Mouse (Mus musculus) forebrain, embryonic 15.5 days (tissue): ENCODE measurements at regions not wholly inside any gene's neighbourhood (a gene's known extent, or its start where the extent isn't known, plus 50 kb on each side); places are given as distances from the start of the nearest gene placed in this dataset.

Experiments
- ATAC-seq: fragments of 200-750 bp; cut with Nextera tagmentation; replicated peaks from 2 replicates; pipeline ENCODE4 v1.8.0; 2017; ENCODE audit warnings: mild to moderate bottlenecking, moderate TSS enrichment, moderate library complexity
- H3K27ac ChIP-seq: fragments of 300-500 bp; sonication (generic); replicated peaks from 2 replicates; pipeline ENCODE4 v1.5.1; 2015; ENCODE audit warnings: mild to moderate bottlenecking, inconsistent platforms
- H3K27me3 ChIP-seq: fragments of 300-500 bp; sonication (generic); 2 replicates; pipeline ENCODE4 v1.6.1; 2015; ENCODE audit warnings: inconsistent platforms
- H3K36me3 ChIP-seq: fragments of 300-500 bp; sonication (generic); 2 replicates; pipeline ENCODE4 v1.6.1; 2015; ENCODE audit warnings: mild to moderate bottlenecking, inconsistent platforms
- H3K4me1 ChIP-seq: fragments of 300-500 bp; sonication (generic); 2 replicates; pipeline ENCODE4 v1.6.1; 2015; ENCODE audit warnings: inconsistent platforms
- H3K4me2 ChIP-seq: fragments of 300-500 bp; sonication (generic); replicated peaks from 2 replicates; pipeline ENCODE4 v1.6.1; 2015; ENCODE audit warnings: mild to moderate bottlenecking, inconsistent platforms
- H3K4me3 ChIP-seq: fragments of 300-500 bp; sonication (generic); 2 replicates; pipeline ENCODE4 v1.5.1; 2015; ENCODE audit warnings: mild to moderate bottlenecking, inconsistent platforms
- H3K9ac ChIP-seq: fragments of 300-500 bp; sonication (generic); replicated peaks from 2 replicates; pipeline ENCODE4 v1.6.1; 2015; ENCODE audit warnings: mild to moderate bottlenecking, inconsistent platforms
- H3K9me3 ChIP-seq: fragments of 300-500 bp; sonication (generic); 2 replicates; pipeline ENCODE4 v1.6.1; 2016; ENCODE audit warnings: inconsistent platforms
- WGBS: fragments of 180-500 bp; shearing (Covaris S2); methylation state at CpG from one replicate; pipeline ENCODE4 v1.1.7; 2015; ENCODE audit warnings: mixed read lengths; 5-methylcytosine and 5-hydroxymethylcytosine counted together

- WGBS: 87% methylated on average over 11 of the region's 11 CpGs
Observed at GRCm38 (mm10) chr3:51111241-51111640, 113.0 kb upstream of the Noct start.

DNA sequence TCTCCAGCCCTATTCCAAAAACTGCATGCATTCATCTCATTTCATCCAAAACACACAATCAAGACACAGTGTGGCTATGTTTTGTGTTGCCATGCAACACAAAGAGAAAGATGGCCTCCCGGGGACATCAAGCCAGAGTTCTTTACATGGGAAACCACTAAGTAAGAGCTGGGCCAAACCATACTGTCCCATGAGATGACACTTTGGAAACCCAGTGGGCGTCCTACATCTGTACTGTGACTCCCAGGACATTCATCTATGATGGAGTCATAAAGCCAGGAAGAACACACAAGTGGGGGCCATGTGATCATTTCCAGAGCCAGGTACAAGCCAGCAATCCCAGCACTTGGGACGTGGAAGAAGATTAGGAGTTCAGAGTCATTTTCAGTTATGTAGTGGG lies 111.9 kb upstream of the Noct start:
- no peak overlapping the region for H3K4me3 ChIP-seq

More at GRCm38 (mm10) chr3:51111241-51111640, 113.0 kb upstream of the Noct start:
- no peaks in the 10 kb centered on the region for H3K27me3 ChIP-seq
- H3K4me3 ChIP-seq: no peak overlapping the region
- no peak for ATAC-seq
- H3K4me1 ChIP-seq: no peaks in the 10 kb centered on the region
- no peaks in the 10 kb centered on the region for H3K9me3 ChIP-seq
- H3K9ac ChIP-seq: no peak overlapping the region
- no peak overlapping the region for H3K27ac ChIP-seq
- H3K4me2 ChIP-seq: no peak overlapping the region
- no peaks in the 10 kb centered on the region for H3K36me3 ChIP-seq

GRCm38 (mm10) chr3:51115921-51116320 lies 108.3 kb upstream of the Noct start:
- WGBS: 60% methylated on average over 2 of the region's 2 CpGs
- no peak overlapping the region for H3K4me2 ChIP-seq
- no peak overlapping the region for H3K9ac ChIP-seq
- no peak for ATAC-seq
- peaks cover 4% of the 10 kb centered on the region for H3K4me1 ChIP-seq
- no peak overlapping the region for H3K27ac ChIP-seq
- no peak overlapping the region for H3K4me3 ChIP-seq
- no peaks in the 10 kb centered on the region for H3K36me3 ChIP-seq
- no peaks in the 10 kb centered on the region for H3K9me3 ChIP-seq
- H3K27me3 ChIP-seq: no peaks in the 10 kb centered on the region

More for the DNA sequence above, 111.9 kb upstream of the Noct start:
- no peaks in the 10 kb centered on the region for H3K36me3 ChIP-seq
- no peak overlapping the region for H3K27ac ChIP-seq
- no peaks in the 10 kb centered on the region for H3K9me3 ChIP-seq
- ATAC-seq: no peak
- no peaks in the 10 kb centered on the region for H3K27me3 ChIP-seq
- no peak overlapping the region for H3K4me2 ChIP-seq
- 70% methylated on average over 3 of the region's 3 CpGs for WGBS
- H3K4me1 ChIP-seq: no peaks in the 10 kb centered on the region
- H3K9ac ChIP-seq: no peak overlapping the region

DNA sequence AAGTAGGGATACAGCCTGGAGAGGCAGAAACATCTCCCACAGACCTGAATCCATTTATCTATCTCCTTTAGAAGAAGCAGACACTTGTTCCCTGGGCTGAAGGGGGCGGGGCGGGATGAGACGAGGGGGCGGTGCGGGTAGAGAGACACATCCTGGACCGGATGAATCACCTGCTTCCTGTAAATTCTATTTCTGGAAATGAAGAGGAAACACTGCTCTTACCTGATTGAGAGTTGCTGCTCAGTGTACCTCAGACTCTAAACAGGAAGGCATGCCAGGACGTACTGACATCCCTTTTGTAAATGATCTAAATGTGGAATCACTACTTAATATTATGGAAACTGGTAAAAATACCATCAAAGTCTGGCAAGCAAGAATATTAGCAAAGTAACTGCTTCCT lies 105.5 kb upstream of the Noct start:
- Histone ChIP-seq H3K9ac (no peak overlapping the region), H3K4me2 (no peak overlapping the region), H3K9me3 (no peaks in the 10 kb centered on the region), H3K4me3 (no peak overlapping the region), H3K4me1 (peaks cover 11% of the 10 kb centered on the region), H3K27me3 (no peaks in the 10 kb centered on the region), H3K27ac (no peak overlapping the region), H3K36me3 (no peaks in the 10 kb centered on the region)
- 93% methylated on average over 7 of the region's 7 CpGs for WGBS
- ATAC-seq: no peak

GRCm38 (mm10) chr3:51120522-51120921 lies 103.7 kb upstream of the Noct start:
- 56% methylated on average over 12 of the region's 12 CpGs for WGBS
- H3K9ac ChIP-seq: no peak overlapping the region
- ATAC-seq: peak; percentile 62
- H3K27ac ChIP-seq: peak overlapping the region; percentile 47; the same call in 1 of the 2 replicates
- no peak overlapping the region for H3K4me3 ChIP-seq
- no peak overlapping the region for H3K4me2 ChIP-seq
- no peaks in the 10 kb centered on the region for H3K27me3 ChIP-seq
- H3K9me3 ChIP-seq: no peaks in the 10 kb centered on the region
- no peaks in the 10 kb centered on the region for H3K36me3 ChIP-seq
- H3K4me1 ChIP-seq: peaks cover 11% of the 10 kb centered on the region

GRCm38 (mm10) chr3:51121703-51122540 lies 102.3 kb upstream of the Noct start:
- no peaks in the 10 kb centered on the region for H3K36me3 ChIP-seq
- H3K4me3 ChIP-seq: no peak overlapping the region
- H3K27ac ChIP-seq: peak overlapping the region; percentile 60
- peaks cover 14% of the 10 kb centered on the region for H3K4me1 ChIP-seq
- no peaks in the 10 kb centered on the region for H3K9me3 ChIP-seq
- 17% methylated on average over 9 of the region's 9 CpGs for WGBS
- peak; percentile 68 for ATAC-seq
- no peaks in the 10 kb centered on the region for H3K27me3 ChIP-seq
- peak overlapping the region; percentile 16; the same call in 1 of the 2 replicates for H3K9ac ChIP-seq
- peak overlapping the region; percentile 11; the same call in 1 of the 2 replicates for H3K4me2 ChIP-seq

DNA sequence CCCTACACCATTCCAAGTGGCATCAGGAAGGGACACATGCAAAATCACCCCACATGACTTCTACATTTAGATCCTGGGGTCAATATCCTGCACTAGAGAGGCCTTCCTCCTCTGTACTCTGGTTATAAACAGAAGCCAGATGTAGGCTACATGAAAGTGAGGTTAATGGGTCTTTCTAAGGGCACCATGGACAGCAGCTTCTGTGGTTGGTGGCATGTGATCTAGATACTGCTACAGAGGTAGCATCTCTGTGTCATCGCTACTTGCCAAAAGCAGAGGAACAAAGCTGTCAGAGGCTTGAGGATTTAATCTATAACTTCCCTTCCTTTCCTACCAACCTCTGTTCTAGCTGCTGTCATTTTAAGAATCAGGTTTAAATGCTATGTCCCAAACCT lies 101.7 kb upstream of the Noct start:
- WGBS: 98% methylated on average over 1 of the region's 1 CpGs
- ATAC-seq: peak; percentile 32
- no peak overlapping the region for H3K4me3 ChIP-seq

GRCm38 (mm10) chr3:51127875-51128274 lies 96.4 kb upstream of the Noct start:
- WGBS: 70% methylated on average over 1 of the region's 1 CpGs
- Histone ChIP-seq H3K27me3 (no peaks in the 10 kb centered on the region), H3K4me1 (peaks cover 3% of the 10 kb centered on the region), H3K9ac (no peak overlapping the region), H3K27ac (no peak overlapping the region), H3K36me3 (no peaks in the 10 kb centered on the region), H3K4me3 (no peak overlapping the region), H3K4me2 (no peak overlapping the region), H3K9me3 (no peaks in the 10 kb centered on the region)
- ATAC-seq: no peak

More for the DNA sequence above, 101.7 kb upstream of the Noct start:
- no peak overlapping the region for H3K27ac ChIP-seq
- no peaks in the 10 kb centered on the region for H3K9me3 ChIP-seq
- H3K27me3 ChIP-seq: no peaks in the 10 kb centered on the region
- H3K4me1 ChIP-seq: peaks cover 14% of the 10 kb centered on the region
- no peak overlapping the region for H3K4me2 ChIP-seq
- H3K36me3 ChIP-seq: no peaks in the 10 kb centered on the region
- H3K9ac ChIP-seq: no peak overlapping the region

DNA sequence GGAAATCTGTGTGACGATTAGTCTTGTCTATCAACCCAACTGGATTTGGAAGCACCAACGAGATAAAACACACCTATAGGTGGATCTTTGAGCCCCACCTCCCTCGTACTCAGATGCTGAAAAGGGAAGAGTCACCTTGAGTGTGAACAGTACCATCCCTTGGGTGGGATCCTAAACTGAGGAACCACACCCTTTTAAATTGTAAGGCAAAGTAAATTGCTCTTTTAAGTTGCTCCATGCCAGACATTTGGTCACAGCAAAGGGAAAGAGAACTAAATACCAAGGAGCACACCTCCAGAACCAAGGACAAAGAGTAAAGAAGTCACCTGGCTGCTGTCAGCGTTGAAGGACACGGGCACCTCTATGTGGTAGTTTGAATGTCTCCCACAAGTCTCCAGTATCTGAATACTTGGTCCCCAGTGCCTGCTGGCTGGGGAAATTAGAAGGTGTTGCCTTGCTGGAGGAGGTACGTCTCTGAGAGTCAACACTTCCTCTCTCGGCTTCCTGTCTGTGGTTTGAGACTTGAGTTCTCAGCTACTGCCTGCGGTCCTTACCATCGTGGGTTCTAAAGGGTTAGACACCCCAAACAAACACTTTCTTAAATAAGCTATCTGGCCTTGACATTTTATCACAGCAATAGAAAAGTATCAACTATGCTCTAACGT lies 95.6 kb upstream of the Noct start:
- H3K9ac ChIP-seq: no peak overlapping the region
- H3K27me3 ChIP-seq: no peaks in the 10 kb centered on the region
- H3K4me2 ChIP-seq: no peak overlapping the region
- peaks cover 3% of the 10 kb centered on the region for H3K4me1 ChIP-seq
- 90% methylated on average over 10 of the region's 10 CpGs for WGBS
- no peaks in the 10 kb centered on the region for H3K9me3 ChIP-seq
- H3K36me3 ChIP-seq: no peaks in the 10 kb centered on the region
- H3K4me3 ChIP-seq: no peak overlapping the region
- no peak overlapping the region for H3K27ac ChIP-seq
- no peak for ATAC-seq

GRCm38 (mm10) chr3:51130709-51131108 lies 93.5 kb upstream of the Noct start:
- Histone ChIP-seq H3K27ac (no peak overlapping the region), H3K27me3 (no peaks in the 10 kb centered on the region), H3K4me3 (no peak overlapping the region), H3K4me2 (no peak overlapping the region), H3K9me3 (no peaks in the 10 kb centered on the region), H3K9ac (no peak overlapping the region), H3K4me1 (peaks cover 2% of the 10 kb centered on the region), H3K36me3 (no peaks in the 10 kb centered on the region)
- no peak for ATAC-seq
- WGBS: 79% methylated on average over 5 of the region's 5 CpGs

DNA sequence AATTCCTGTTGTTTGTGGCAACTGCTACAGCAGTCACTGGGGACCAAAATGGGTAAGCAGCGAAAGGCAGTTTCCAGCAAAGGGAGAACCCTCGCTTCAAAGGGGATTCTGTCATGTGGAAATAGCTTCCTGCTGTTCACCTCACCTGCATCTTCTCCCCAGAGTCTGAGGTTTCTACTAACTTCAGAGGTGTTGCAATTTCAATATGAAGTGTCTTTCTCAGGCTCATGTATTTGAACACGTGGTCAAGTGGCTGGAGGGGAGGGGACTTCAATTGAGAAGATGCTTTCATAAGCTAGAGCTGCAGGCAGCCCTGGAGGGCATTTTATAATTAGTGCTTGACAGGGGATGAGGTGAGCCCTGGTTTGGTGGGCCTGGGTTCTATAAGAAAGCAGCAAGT lies 92.9 kb upstream of the Noct start:
- Histone ChIP-seq H3K4me1 (no peaks in the 10 kb centered on the region; the same call in 1 of the 2 replicates), H3K9ac (no peak overlapping the region), H3K36me3 (no peaks in the 10 kb centered on the region), H3K9me3 (no peaks in the 10 kb centered on the region), H3K27ac (no peak overlapping the region), H3K4me2 (no peak overlapping the region), H3K27me3 (no peaks in the 10 kb centered on the region), H3K4me3 (no peak overlapping the region)
- ATAC-seq: no peak
- WGBS: 70% methylated on average over 3 of the region's 3 CpGs

GRCm38 (mm10) chr3:51132736-51133135 lies 91.5 kb upstream of the Noct start:
- H3K9ac ChIP-seq: no peak overlapping the region
- H3K4me1 ChIP-seq: peaks cover 6% of the 10 kb centered on the region
- ATAC-seq: no peak
- no peak overlapping the region for H3K4me2 ChIP-seq
- 86% methylated on average over 5 of the region's 5 CpGs for WGBS
- H3K36me3 ChIP-seq: no peaks in the 10 kb centered on the region
- no peak overlapping the region for H3K27ac ChIP-seq
- H3K27me3 ChIP-seq: no peaks in the 10 kb centered on the region
- H3K4me3 ChIP-seq: no peak overlapping the region
- no peaks in the 10 kb centered on the region for H3K9me3 ChIP-seq
